Mouse (Mus musculus) heart, postnatal 4 days (tissue): Measurements from ENCODE around the gene Plpp4. TPM values are rescaled to one million over a fixed set of nuclear protein-coding genes. Genes with fewer than 3 reads are reported as not detected.
A peak's percentile ranks its signal among the peaks of the same experiment; 100 is the strongest.

Experiments used
- DNase-seq: peaks from one replicate; pipeline ENCODE4 v3.0.0; 2021
- total RNA-seq, 2 experiments: library from RNA; stranded (reverse); gene quantifications; 2 replicates each; pipeline ENCODE4 v1.2.3; 2021

Plpp4 gene
- not detected for total RNA-seq

DNA sequence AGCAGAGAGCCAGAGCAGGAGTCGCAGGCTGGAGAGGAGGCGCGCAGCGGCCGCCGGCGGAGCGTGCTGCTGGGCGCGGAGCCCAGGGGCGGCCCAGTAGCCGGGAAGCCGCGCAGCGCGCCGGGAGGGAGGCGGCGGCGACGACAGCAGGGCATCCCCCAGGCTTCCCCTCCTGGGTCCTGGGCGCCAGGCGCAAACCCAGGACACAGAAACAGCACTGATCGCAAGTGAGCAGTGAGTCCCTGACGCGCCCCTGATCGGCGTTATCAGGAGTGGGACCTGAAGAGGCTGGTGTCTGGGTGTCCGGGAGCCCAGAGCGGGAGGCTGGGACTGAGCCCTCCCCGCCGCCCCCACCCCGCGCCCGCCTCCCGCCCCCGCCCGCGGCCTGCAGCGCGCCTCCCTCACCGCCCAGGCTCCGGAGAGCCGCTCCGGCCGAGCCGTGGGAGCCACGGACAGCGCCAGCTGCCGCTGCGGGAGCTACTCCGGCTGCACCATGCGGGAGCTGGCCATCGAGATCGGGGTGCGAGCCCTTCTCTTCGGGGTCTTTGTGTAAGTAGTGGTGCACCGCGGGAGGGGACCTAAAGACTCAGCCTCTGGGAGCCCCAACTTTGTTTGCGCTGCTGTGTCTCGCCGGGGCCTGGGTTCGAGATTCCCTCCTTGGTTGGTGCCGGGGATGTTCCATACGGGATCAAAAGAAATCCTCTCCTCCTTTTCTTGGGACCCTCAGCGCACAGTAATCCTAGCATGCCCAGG is at the start of gene Plpp4:
Gene Plpp4 (plus strand): TSS at position 411 of the 753 bp plus-strand sequence.
- DNase-seq, result peak; percentile 51

- DNase-seq, result no peak
Measured at GRCm38 (mm10) chr7:129215926-129216543, 40.8 kb upstream of the Plpp4 start.

DNA sequence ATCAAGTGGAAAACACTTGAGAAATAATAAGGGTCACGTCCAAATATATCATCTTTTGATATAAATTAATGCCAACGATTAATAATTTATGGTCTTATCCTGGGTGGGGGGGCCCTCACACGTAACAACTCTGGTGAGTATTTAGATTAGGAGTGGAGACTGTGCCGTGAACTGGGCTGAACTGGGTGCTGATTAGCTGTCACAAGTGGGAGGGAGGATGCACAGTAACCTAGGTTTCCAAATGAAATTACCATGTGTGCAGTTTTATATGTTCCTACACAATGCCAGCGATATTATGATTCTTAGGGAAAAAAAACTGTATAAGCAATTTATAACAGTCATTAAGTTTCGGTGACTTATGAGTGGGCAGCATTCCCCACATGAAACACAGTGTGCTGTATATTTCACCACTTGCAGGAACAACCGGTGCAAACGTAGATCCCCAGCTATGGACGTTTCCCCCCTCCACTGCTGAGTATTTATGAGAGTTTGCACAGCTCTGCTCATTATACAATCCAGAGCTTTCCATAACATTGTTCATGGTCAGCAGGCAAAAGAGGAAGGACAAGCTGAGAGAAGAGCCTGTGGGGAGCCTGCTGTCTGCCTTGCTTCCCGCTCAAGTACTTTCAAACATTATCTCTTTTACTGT is 40.2 kb upstream of the Plpp4 start:
- DNase-seq, result no peak

- no peak for DNase-seq
Measured at GRCm38 (mm10) chr7:129220948-129221347, 35.9 kb upstream of the Plpp4 start.

DNA sequence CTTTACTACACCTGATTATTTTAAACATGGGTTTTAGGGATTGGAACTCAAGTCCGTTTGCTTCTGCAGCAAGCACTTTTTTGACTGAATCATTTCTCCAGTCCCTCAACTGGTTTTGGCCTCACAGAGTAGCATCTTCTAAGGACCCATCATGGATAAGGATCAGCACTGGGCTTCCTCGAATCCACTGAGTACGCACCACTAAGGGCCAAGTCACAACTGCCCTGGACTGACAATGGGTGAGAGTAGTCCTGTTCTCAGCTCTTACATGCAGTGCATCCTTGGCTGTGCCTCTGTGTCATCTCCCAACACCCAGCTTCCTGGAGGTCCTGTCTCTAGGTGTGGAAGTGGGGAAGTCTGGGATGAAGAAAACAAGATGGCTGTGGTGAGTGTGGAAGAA is 35.2 kb upstream of the Plpp4 start:
- no peak for DNase-seq

DNA sequence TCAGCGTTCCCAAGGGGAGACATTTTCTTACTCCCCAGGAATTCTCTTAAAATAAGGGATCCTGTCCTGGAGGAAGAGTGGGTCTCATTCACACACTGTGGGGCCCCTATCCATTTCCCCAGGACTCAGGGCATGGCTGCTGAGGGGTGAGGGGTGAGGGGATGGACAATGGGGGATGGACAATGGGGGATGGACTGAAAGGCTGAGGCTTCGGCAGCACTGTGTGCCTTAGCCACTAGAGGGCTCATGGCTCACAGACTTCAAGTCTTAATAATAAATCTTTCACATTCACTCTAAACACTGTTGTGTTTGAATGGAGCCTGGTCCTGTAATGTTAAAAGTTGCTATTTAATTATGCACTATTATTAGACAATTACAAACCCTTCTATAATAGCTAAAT is 21.4 kb upstream of the Plpp4 start:
- DNase-seq, result peak; percentile 37

DNA sequence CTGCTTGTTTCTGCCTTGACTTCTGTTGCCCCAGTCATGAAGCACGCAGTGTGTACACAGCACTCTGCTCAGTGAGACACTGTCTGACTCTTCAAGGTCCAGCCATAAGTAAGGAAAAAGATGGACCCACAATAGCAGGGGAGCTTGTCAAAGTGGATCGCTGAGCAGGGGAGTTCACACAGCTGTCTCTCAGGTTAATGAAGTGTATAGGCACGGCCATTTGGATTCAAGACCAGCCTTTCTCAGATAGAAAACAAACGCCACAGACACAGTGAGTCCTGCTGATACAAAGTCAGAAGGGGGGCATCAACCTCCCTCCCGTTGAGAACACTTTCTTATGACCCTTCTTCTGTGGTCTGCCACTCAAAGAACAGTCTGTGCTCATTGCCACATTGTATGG is 20.8 kb upstream of the Plpp4 start:
- no peak for DNase-seq

DNA sequence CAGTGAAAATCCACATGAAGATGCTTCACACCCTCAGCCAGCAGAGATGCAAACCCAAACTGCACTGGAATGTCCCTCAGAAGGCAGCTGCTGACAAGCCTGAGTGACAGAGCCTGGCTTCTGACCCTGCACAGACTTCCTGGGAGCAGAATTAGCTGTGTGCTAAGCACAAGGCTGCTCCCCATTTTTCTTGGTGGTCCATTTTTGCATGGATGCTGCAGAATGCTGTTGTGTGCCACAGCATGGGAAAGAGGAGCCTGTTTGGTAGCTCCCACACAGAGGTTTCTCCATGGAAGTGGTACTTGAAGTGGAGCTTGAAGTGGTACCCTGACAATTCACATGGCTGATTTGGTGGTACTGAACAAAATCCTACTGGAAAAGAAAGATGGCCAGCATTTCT is 5.8 kb upstream of the Plpp4 start:
- no peak for DNase-seq

DNA sequence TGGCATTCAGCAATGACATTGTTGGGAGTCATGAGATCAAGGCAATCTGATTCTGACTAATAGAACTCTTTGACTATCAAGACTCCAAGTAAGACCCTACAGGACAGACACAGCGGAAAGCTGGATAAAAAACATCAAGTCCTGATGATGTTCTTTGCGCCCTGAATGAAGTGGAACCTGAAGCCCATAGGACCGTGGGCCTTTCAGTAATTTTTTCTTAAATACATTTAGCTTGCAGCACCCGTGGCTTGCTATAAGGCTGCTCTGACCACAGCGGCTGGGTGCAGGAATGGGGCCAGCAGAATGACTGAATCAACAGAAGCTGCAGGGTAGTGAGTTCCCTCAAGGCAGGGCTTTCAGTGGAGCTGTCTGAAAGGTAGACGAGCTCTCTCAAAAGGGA is 3.4 kb upstream of the Plpp4 start:
- no peak for DNase-seq

GRCm38 (mm10) chr7:129254126-129254525 is 2.7 kb upstream of the Plpp4 start:
- DNase-seq, result no peak

DNA sequence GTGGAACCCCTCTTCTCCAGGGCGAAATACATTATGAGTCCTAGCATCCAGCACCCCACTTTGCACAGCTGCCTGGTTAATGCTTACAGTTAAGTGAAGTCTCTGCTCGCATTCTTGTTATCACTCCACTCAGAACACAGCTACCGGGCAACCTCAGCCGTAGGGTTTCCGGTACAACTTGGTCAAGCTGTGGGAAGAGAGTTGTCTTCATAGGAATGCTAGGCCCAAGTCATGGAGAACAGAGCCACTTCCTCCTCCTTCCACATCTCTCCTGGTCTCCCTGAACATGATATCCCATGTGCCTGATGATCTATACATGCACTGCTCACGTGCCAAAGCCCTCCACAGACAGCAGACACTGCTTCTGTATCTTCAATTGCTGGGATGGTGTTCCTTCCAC is 1.4 kb upstream of the Plpp4 start:
- no peak for DNase-seq

DNA sequence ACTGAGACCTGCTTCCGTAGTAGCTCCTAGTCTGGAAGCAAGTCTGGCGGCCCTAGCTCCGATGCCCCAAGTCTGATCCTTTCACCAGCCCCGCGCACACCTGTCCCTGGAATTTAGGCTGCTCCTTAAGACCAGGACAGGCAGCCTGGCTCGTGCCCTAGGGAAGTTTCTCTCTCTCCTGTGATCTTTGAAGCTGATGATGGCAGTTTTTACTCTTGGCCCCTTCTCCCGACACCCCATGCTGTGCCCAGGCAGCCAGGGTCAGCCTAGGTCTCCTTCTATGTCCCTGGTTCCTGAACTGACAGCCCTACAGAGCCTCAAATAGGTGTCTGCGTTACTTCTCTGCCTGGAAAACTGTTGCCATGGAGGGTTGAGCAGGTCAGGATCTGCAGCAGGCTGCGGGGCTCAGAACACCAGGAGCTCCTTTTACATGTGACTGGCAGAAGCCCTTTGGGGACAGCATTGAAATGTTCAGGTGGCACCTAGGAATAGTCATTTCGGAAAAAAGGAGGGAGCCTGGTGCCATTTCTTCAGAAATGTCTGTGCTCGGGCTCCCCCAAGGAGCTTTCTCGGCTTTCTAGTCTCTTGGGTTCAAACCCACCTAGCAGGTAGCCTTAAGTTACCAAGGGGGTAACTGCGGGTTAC is 665 bp downstream of the Plpp4 start:
- no peak for DNase-seq

GRCm38 (mm10) chr7:129258331-129258730 is 1.5 kb downstream of the Plpp4 start:
- DNase-seq, result no peak

GRCm38 (mm10) chr7:129259195-129259594 is 2.4 kb downstream of the Plpp4 start:
- DNase-seq, result no peak

DNA sequence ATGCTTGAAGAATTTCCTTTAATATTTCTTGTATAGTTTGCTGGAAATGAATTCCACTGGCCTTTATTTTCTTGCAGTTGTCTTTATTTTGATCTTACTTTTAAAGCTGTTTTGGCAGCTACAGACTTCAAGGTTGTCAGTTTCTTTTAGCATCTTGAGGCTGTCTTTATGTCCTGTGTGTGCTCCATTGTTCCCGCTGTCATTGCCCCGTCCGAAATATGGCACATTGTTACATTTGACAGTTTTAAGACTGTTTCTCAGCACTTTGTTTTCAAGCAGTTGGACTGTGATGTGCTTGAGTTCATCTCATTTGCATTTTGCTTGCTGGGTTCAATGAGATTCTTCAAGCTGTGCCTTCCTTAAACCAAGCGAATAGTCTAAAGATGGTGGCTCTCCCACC is 17.0 kb downstream of the Plpp4 start:
- no peak for DNase-seq

DNA sequence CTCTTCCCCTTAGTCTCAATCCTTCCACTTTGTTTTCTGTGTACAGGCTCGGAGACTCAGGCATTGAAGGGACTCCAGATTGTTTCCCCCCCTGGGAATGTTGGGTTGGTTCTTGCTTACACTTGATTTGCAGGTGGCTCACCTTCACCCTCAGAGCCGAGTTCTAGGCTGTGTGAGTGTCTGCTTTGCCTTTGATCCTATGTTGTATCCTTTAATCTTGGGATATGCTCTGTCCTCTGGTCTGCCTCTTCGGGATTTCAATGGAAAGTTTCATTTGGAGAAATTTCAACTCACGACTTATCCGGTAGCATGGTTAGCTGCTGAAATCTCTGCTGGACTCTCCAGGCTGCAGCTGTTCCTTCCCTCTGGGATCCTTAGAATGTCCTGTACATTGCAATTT is 17.9 kb downstream of the Plpp4 start:
- no peak for DNase-seq

DNA sequence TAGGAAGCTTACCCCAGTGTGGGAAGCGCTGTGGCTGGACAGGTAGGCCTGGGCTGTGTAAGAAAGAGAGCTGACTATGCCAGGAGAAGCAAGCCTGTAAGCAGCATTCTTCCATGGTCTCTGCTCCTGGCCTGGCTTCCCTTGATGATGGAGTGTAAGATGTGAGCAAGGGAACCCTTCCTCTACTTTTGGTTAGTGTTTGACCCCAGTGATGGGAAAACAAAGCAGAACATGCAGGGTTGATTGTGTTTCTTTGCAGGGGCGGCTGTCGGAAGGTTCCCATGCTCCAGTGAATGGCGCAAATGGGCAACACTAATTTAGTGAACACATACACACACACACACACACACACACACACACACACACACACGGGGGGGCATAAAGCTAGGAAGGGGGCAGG is 20.9 kb downstream of the Plpp4 start:
- DNase-seq, result no peak

- DNase-seq, result no peak
Measured at GRCm38 (mm10) chr7:129278801-129279200, 22.0 kb downstream of the Plpp4 start.

- no peak for DNase-seq
Measured at GRCm38 (mm10) chr7:129279261-129279660, 22.4 kb downstream of the Plpp4 start.

GRCm38 (mm10) chr7:129281966-129282365 is 25.1 kb downstream of the Plpp4 start:
- no peak for DNase-seq

GRCm38 (mm10) chr7:129285186-129285868 is 28.5 kb downstream of the Plpp4 start:
- no peak for DNase-seq

- no peak for DNase-seq
Measured at GRCm38 (mm10) chr7:129293211-129293610, 36.4 kb downstream of the Plpp4 start.

GRCm38 (mm10) chr7:129301622-129302021 is 44.8 kb downstream of the Plpp4 start:
- DNase-seq, result no peak
